Mouse (Mus musculus) G1E (cell line): Measurements from ENCODE around the gene Acsbg1.

Experiments
- CTCF ChIP-seq: IDR thresholded peaks from 2 replicates; pipeline ENCODE4 v1.5.1; 2012; ENCODE audit warnings: low read depth, low read length, inconsistent platforms, mixed read lengths
- GATA1 ChIP-seq: IDR thresholded peaks from 2 replicates; pipeline ENCODE4 v1.6.1; 2012; ENCODE audit warnings: borderline replicate concordance, low read length, inconsistent platforms, mixed read lengths
- GATA2 ChIP-seq: IDR thresholded peaks from 2 replicates; pipeline ENCODE4 v1.6.1; 2012; ENCODE audit warnings: low read depth, low read length, inconsistent platforms, borderline replicate concordance
- POLR2AphosphoS5 ChIP-seq: IDR thresholded peaks from 2 replicates; pipeline ENCODE4 v1.6.1; 2012; ENCODE audit warnings: low read depth, low read length, inconsistent platforms; ENCODE audit not compliant: insufficient replicate concordance

DNA sequence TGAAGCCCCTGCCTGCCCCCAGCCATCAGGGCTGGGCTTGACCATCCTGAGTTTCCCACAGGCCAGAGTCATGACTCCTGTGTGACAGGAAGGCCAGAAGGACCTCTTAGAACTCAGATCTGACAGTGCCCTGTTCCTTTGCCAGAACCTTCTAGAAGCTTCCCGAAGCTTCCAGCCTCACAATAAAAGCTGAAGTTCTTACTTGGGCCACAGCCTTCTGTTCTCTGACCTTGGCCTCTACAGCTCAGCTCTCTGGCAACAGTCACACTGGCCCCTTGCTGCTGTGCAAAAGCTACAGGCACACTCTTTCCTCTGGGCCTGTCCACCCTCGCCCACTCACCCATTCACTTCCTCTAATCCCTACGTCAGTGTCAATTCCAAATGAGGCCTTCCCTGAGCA is 10.3 kb upstream of the Acsbg1 start:
- TF ChIP-seq CTCF (no peak), GATA1 (no peak), POLR2AphosphoS5 (no peak), GATA2 (no peak)
